Mouse (Mus musculus): Measurements from ENCODE around the gene Wdr63.

DNA sequence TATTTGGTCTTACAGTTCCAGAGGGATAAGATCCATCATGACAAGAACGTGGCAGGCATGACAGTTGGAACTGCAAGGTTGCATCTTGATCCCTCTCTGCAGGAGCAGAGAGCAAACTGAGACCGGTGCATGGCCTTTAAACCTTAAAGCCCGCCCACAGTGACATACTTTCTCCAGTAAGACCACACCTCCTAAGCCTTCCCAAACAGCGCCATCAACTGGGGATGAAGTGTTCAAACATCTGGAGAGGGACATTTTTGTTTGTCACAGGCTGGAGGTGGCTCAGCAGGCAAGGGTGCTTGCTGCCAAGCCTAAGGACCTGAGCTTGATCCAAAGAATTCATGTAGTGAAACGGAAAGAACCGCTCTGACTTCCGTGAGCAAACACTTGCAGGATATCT is 83.2 kb downstream of the Wdr63 start:
- no peak for TF ChIP-seq POLR2A (IDR thresholded peaks at IDR 0.05; ENCODE audit: extremely low read depth, insufficient read depth, low read length)
- no peak for TF ChIP-seq CTCF (IDR thresholded peaks at IDR 0.05; ENCODE audit: low read depth, low read length)

Data from liver, adult 2 months (tissue).